In the genomic region with DNA sequence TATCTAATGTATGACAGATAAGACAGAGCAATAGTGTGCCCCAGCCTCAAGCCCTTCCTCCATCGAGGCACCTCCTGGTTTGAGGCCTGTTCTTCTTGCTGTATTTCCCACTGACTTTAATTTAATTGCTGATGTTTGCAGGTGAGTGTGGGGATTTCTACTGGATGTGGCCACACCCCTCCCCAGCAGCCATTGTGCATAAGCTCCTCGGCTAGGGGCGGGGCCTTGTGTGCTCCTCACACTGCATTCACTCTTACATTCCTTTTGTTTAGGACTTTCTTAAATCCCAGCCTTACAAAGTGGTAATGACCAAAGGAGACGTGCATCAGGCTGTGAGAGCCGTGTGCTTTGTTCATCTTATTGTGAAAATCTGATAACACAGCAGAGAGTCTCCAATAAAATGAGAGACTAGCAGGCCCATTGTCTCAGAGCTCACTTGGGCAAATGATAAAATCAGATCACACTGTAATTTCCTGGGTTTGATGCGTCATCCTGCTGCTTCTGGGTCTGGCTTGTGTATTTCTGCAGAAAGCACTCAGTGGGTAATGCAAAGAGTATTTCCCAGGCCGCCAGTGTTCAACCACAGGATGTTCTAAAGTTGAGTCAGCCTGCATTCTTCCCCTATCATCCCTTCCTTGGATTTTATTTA, we compare ENCODE assay signal across 16 mouse cellular contexts. TPM values are rescaled to one million over a fixed set of nuclear protein-coding genes. Genes with fewer than 3 reads are reported as not detected.
DNase-seq lines count a peak whose midpoint lies in the region; ATAC-seq and TF ChIP-seq lines count a peak whose summit lies in the region.
"Had no signal": no experiment of that assay in that cellular context is flagged by ENCODE, and none has a peak within 500 bp of the region (broad histone marks: within the 10 kb centered on the region; RNA-seq: fewer than 3 reads in every experiment).

No protein-coding gene starts in this region.

- no peaks in the 10 kb centered on the region for H3K27me3 ChIP-seq in midbrain, embryonic 10.5 days (ENCODE audit: low read depth, poor library complexity, severe bottlenecking)
- H3K27me3 ChIP-seq in midbrain, embryonic 11.5 days (ENCODE audit: control insufficient read depth, insufficient read depth, low read length): no peaks in the 10 kb centered on the region
- no peaks in the 10 kb centered on the region for H3K27me3 ChIP-seq in myocyte (ENCODE audit: control insufficient read depth, insufficient read depth, insufficient read length)
- H3K27me3 ChIP-seq in liver, embryonic 11.5 days (replicated peaks; ENCODE audit: control insufficient read depth, insufficient read depth, low read length): no peaks in the 10 kb centered on the region
- H3K27me3 ChIP-seq: embryonic facial prominence, embryonic 15.5 days; liver, embryonic 13.5 days; neural tube, embryonic 12.5 days had no signal

- peak; percentile 96 for DNase-seq in heart, adult 11 months
- no peak for DNase-seq in heart, postnatal 36 days
- DNase-seq in midbrain, embryonic 10.5 days (ENCODE audit: low spot score): no peak
- DNase-seq in midbrain, embryonic 11.5 days (ENCODE audit: low spot score, missing footprints): no peak
- no peak for DNase-seq in liver, embryonic 11.5 days (ENCODE audit: low spot score)
- DNase-seq in yolk sac, embryonic 10.5 days (ENCODE audit: low spot score): no peak
- DNase-seq: cerebellum, postnatal 10 days; kidney, adult 18-20 months; liver, embryonic 13.5 days; retina, postnatal 1 day; thymus, adult 2 months had no signal

- H3ac ChIP-seq in myocyte (ENCODE audit: control insufficient read depth, insufficient read length): no peak overlapping the region

- H3K4me1 ChIP-seq in midbrain, embryonic 10.5 days: peaks cover 22% of the 10 kb centered on the region
- peaks cover 7% of the 10 kb centered on the region for H3K4me1 ChIP-seq in midbrain, embryonic 11.5 days (ENCODE audit: control insufficient read depth, insufficient read depth, low read length)
- H3K4me1 ChIP-seq in brown adipose tissue, adult 24 weeks (ENCODE audit: control insufficient read depth, insufficient read depth, insufficient read length, low read length): peaks cover 14% of the 10 kb centered on the region
- no peaks in the 10 kb centered on the region for H3K4me1 ChIP-seq in liver, embryonic 11.5 days (replicated peaks; ENCODE audit: control insufficient read depth, insufficient read depth, low read length)
- H3K4me1 ChIP-seq: embryonic facial prominence, embryonic 15.5 days; liver, embryonic 13.5 days had no signal

- WGBS in midbrain, embryonic 10.5 days: 49% methylated on average over 7 of the region's 7 CpGs
- 53% methylated on average over 7 of the region's 7 CpGs for WGBS in midbrain, embryonic 11.5 days
- WGBS in liver, embryonic 11.5 days: 80% methylated on average over 7 of the region's 7 CpGs

- ATAC-seq in midbrain, embryonic 11.5 days (ENCODE audit: low FRiP score): no peak
- ATAC-seq in liver, embryonic 11.5 days (replicated peaks; ENCODE audit: low FRiP score): no peak

- H3K27ac ChIP-seq in midbrain, embryonic 10.5 days (replicated peaks): 0 out of 2 replicates have a peak overlapping the region, but pooled peaks have one; percentile 7
- no peak overlapping the region for H3K27ac ChIP-seq in midbrain, embryonic 11.5 days (ENCODE audit: low read depth, low read length)
- 0 out of 2 replicates have a peak overlapping the region, but pooled peaks have one; percentile 11 for H3K27ac ChIP-seq in brown adipose tissue, adult 24 weeks (replicated peaks; ENCODE audit: low read depth, low read length)
- no peak overlapping the region for H3K27ac ChIP-seq in liver, embryonic 11.5 days (ENCODE audit: low read depth, low read length)
- H3K27ac ChIP-seq: embryonic facial prominence, embryonic 15.5 days; layer of hippocampus, adult 2 months; liver, embryonic 13.5 days; neural tube, embryonic 12.5 days had no signal

- peaks cover 13% of the 10 kb centered on the region; the same call in 1 of the 2 replicates for H3K36me3 ChIP-seq in midbrain, embryonic 10.5 days
- no peaks in the 10 kb centered on the region for H3K36me3 ChIP-seq in midbrain, embryonic 11.5 days (ENCODE audit: control insufficient read depth, insufficient read depth, low read length)
- no peaks in the 10 kb centered on the region for H3K36me3 ChIP-seq in myocyte (ENCODE audit: control insufficient read depth, insufficient read depth)
- H3K36me3 ChIP-seq in liver, embryonic 11.5 days (ENCODE audit: control insufficient read depth, insufficient read depth, low read length): no peaks in the 10 kb centered on the region
- H3K36me3 ChIP-seq: neural tube, embryonic 12.5 days had no signal

- no peak overlapping the region for H3K9ac ChIP-seq in midbrain, embryonic 11.5 days (ENCODE audit: low read length)
- H3K9ac ChIP-seq in liver, embryonic 11.5 days (ENCODE audit: low read depth, low read length): no peak overlapping the region
- H3K9ac ChIP-seq: embryonic facial prominence, embryonic 15.5 days; liver, embryonic 13.5 days; neural tube, embryonic 12.5 days had no signal

- no peak overlapping the region for H3K4me2 ChIP-seq in midbrain, embryonic 11.5 days
- H3K4me2 ChIP-seq in myocyte (ENCODE audit: low read depth): peak overlapping the region; percentile 60
- no peak overlapping the region for H3K4me2 ChIP-seq in liver, embryonic 11.5 days
- H3K4me2 ChIP-seq: embryonic facial prominence, embryonic 15.5 days; liver, embryonic 13.5 days; neural tube, embryonic 12.5 days had no signal

- H3K4me3 ChIP-seq in midbrain, embryonic 10.5 days: no peak overlapping the region
- no peak overlapping the region for H3K4me3 ChIP-seq in midbrain, embryonic 11.5 days (ENCODE audit: low read depth, low read length)
- no peak overlapping the region for H3K4me3 ChIP-seq in brown adipose tissue, adult 24 weeks (ENCODE audit: insufficient read depth, low read depth, low read length)
- no peak overlapping the region for H3K4me3 ChIP-seq in myocyte
- H3K4me3 ChIP-seq in liver, embryonic 11.5 days (ENCODE audit: low read depth, low read length): no peak overlapping the region
- H3K4me3 ChIP-seq: embryonic facial prominence, embryonic 15.5 days; layer of hippocampus, adult 2 months; liver, embryonic 13.5 days; neural tube, embryonic 12.5 days had no signal

- no peaks in the 10 kb centered on the region for H3K79me2 ChIP-seq in myocyte (ENCODE audit: control insufficient read depth, insufficient read depth)

- TF ChIP-seq POLR2A in myocyte (IDR thresholded peaks at IDR 0.05; ENCODE audit: insufficient read length, low read depth): no peak

- intact Hi-C loops in heart, postnatal 36 days (cut with DNase I): no loop called here

- no peaks in the 10 kb centered on the region for H3K9me3 ChIP-seq in midbrain, embryonic 10.5 days (replicated peaks)
- H3K9me3 ChIP-seq in midbrain, embryonic 11.5 days (ENCODE audit: control insufficient read depth, low read length): no peaks in the 10 kb centered on the region
- H3K9me3 ChIP-seq in liver, embryonic 11.5 days (ENCODE audit: control insufficient read depth, low read length): no peaks in the 10 kb centered on the region
- H3K9me3 ChIP-seq: embryonic facial prominence, embryonic 15.5 days; liver, embryonic 13.5 days; neural tube, embryonic 12.5 days had no signal

TF ChIP-seq in myocyte, 11 proteins besides CTCF, POLR2A, EP300 and RAD21:
- TF ChIP-seq TCF12 (IDR thresholded peaks at IDR 0.05; ENCODE audit: insufficient read depth, poor library complexity, severe bottlenecking): no peak
- TF ChIP-seq MYOD1 (IDR thresholded peaks at IDR 0.05; ENCODE audit: control insufficient read depth in 1 of 3, insufficient read length in 2 of 3, low read depth in 2 of 3): no peak
- TF ChIP-seq CEBPB (IDR thresholded peaks at IDR 0.05; ENCODE audit: insufficient read depth, poor library complexity, severe bottlenecking): no peak
- no peak for TF ChIP-seq REST (IDR thresholded peaks at IDR 0.05; ENCODE audit: insufficient read depth, insufficient read length)
- TF ChIP-seq E2F4 (IDR thresholded peaks at IDR 0.05; ENCODE audit: insufficient read depth): no peak
- no peak for TF ChIP-seq USF1 (IDR thresholded peaks at IDR 0.05; ENCODE audit: low read depth)
- TF ChIP-seq MAX (IDR thresholded peaks at IDR 0.05; ENCODE audit: low read depth): no peak
- TF ChIP-seq TCF3 (IDR thresholded peaks at IDR 0.05; ENCODE audit: insufficient read length, low read depth): no peak
- TF ChIP-seq MYOG (IDR thresholded peaks at IDR 0.05; ENCODE audit: control insufficient read depth in 1 of 3, insufficient read depth in 1 of 3, insufficient read length in 2 of 3, low read depth in 2 of 3): no peak
- TF ChIP-seq SRF (IDR thresholded peaks at IDR 0.05; ENCODE audit: control insufficient read depth, insufficient read length, low read depth): no peak
- TF ChIP-seq POLR2AphosphoS2 (IDR thresholded peaks at IDR 0.05; ENCODE audit: insufficient read length, low read depth): no peak

RNA-seq across cellular contexts. Expression of a gene that starts 40.1 kb away (rescaled TPM):
- total RNA-seq in heart, postnatal 36 days (2021): 10 to 100 TPM; 48.2 to 48.8 TPM
- polyA plus RNA-seq in midbrain, embryonic 10.5 days (2016; fragmentation: Nextera tagmentation; extraction: Ambion mirVana): 73.9 and 79.9 TPM in 2 replicates
- 60.1 and 64.1 TPM in 2 replicates for polyA plus RNA-seq in midbrain, embryonic 11.5 days (2014; fragmentation: Nextera tagmentation; extraction: Ambion mirVana)
- polyA plus RNA-seq in brown adipose tissue, adult 24 weeks (2012; ENCODE audit: insufficient read depth, insufficient read length, missing spikeins): 58.4 and 61.0 TPM in 2 replicates
- polyA plus RNA-seq in myocyte (2012; fragmentation: generic; extraction: Trizol): 34.2 TPM
- polyA plus RNA-seq in liver, embryonic 11.5 days (2014; fragmentation: Nextera tagmentation; extraction: Ambion mirVana): 67.4 and 71.9 TPM in 2 replicates

RNA-seq across cellular contexts. Expression of a gene that starts 40.2 kb away (rescaled TPM):
- total RNA-seq in heart, postnatal 36 days (2021): 10 to 100 TPM; 47.0 to 49.2 TPM
- 53.2 and 54.4 TPM in 2 replicates for polyA plus RNA-seq in midbrain, embryonic 10.5 days (2016; fragmentation: Nextera tagmentation; extraction: Ambion mirVana)
- 54.1 and 55.9 TPM in 2 replicates for polyA plus RNA-seq in midbrain, embryonic 11.5 days (2014; fragmentation: Nextera tagmentation; extraction: Ambion mirVana)
- 39.8 and 48.7 TPM in 2 replicates for polyA plus RNA-seq in brown adipose tissue, adult 24 weeks (2012; ENCODE audit: insufficient read depth, insufficient read length, missing spikeins)
- polyA plus RNA-seq in myocyte (2012; fragmentation: generic; extraction: Trizol): 25.1 TPM
- 73.1 and 76.6 TPM in 2 replicates for polyA plus RNA-seq in liver, embryonic 11.5 days (2014; fragmentation: Nextera tagmentation; extraction: Ambion mirVana)

Comparison
In these comparisons a context has a peak if more than half of its experiments do, and no peak if none do; other contexts are left out.
1. H3K27ac ChIP-seq: peak in midbrain, embryonic 10.5 days (single experiment) and brown adipose tissue, adult 24 weeks (single experiment); none in midbrain, embryonic 11.5 days (single experiment) and liver, embryonic 11.5 days (single experiment).